Mouse (Mus musculus) megakaryocyte, embryonic 14.5 days (primary cell): Measurements from ENCODE around the gene Ankrd52.

ENCODE experiments used
- FLI1 ChIP-seq: IDR thresholded peaks from 2 replicates; pipeline ENCODE4 v1.6.1; 2012; ENCODE audit warnings: low read length, inconsistent platforms, mixed read lengths
- GATA1 ChIP-seq: IDR thresholded peaks from 3 replicates; pipeline ENCODE4 v1.6.1; 2012; ENCODE audit warnings: mixed read lengths, low read length, inconsistent platforms, borderline replicate concordance

- TF ChIP-seq FLI1 (no peak), GATA1 (no peak)
Observed at GRCm38 (mm10) chr10:128410560-128410845, 33.6 kb downstream of the Ankrd52 start.
